Mouse (Mus musculus) gastrocnemius, postnatal 14 days (tissue): ENCODE results near the gene Gin1. TPM values are rescaled to one million over a fixed set of nuclear protein-coding genes. Genes with fewer than 3 reads are reported as not detected.

ENCODE experiments used
- DNase-seq: peaks from one replicate; pipeline ENCODE4 v3.0.0; 2021; ENCODE audit warnings: mixed read lengths
- intact Hi-C: fragments of 180-260 bp; cut with DNase I; formaldehyde crosslinking; loops from one replicate; pipeline ENCODE4 v1.15.1; 2025; ENCODE audit warnings: low total_unique reads
- total RNA-seq, 2 experiments: library from RNA; stranded (reverse); gene quantifications; 2 replicates each; pipeline ENCODE4 v1.2.3; 2021

Gin1 gene
- total RNA-seq, 2 experiments from 2014 or later, result 3.4 to 3.9 TPM

DNA sequence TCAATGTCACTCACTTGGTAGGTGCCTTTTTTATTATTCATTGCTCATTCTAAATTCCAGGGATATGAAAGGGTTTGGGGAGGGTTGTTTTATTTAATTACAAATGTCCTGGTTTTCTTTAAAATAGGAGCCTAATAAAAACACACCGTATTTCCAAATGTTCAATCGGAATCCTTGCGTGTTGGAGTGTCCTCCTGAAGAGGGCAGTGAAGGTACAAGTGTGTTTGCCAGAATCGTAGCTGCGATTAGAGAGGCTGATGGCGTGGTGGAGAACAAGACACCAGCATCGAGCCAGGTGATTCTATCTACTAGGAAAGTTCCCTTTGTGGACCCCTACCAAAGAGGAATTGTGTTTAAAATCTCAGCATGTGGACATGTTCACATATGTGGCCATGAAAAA is 15.0 kb downstream of the Gin1 start:
- no peak for DNase-seq
- intact Hi-C loops, result no loop called here

DNA sequence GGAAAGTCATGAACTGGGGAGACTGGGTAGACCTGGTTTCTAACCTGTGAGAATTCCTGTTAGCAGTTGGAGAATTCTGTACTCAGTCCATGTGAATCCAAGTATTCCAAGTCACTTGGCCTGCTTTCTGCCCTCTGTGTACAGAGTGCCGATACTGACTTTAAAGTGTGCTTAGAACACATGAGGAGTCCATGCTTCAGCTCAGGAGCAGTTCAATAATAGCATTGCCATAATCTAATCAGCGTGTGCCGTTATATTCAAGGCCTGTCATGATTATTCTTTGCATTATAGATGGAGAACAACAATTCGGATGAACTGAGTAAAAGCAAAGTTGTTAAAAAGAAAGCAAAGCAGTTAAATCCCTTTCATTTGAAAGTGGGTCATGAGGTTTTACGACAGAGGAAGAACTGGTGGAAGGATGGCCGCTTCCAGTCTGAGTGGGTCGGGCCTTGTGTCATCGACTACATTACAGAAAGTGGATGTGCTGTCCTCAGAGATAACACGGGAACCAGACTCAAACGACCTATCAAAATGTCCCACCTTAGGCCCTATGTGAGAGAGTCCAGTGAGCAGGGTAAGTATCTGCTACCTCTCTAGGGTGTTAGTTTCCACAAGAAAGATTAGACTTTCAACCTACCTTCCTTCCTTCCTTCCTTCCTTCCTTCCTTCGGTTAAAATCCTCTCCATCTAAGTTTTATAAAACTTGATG is 15.9 kb downstream of the Gin1 start:
- intact Hi-C loops, result no loop called here
- no peak for DNase-seq

DNA sequence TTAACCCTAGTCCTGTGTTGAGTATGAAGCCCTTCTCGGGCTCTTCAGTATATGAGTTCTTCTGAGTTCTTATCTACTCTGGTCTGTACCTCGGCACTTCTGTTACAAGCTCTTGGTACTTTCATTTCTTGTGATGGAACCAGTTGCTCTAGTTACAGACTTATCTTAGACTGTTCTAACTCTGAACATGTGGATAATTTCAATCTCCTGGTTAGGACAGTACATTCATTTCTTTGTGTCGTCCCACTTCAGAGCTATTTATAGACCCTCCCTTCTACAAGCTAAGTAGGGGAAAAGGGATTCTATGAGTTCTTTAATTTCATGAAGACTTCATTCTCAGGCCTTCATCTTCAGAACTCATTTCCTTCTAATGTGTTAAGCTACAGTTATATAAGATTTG is 17.7 kb downstream of the Gin1 start:
- intact Hi-C loops, result no loop called here
- no peak for DNase-seq

DNA sequence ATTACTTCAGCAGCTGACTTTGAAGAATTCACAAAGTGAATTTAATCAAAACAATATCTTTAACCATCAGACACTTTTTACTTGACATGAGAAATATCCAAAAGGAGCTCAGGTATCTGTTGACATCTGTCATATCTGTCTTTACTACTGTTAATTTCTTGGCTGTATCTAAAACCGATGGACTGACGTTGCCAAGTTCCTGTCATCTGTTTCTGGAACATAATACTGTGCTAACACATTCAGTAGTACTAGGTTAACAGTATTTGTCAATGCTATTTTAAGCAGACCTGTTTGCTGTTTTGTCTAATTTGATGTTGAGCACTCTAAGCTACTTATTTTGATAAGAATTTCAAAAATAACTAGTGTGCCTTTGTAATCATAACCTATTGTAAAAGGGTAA is 18.5 kb downstream of the Gin1 start:
- intact Hi-C loops, result no loop called here
- DNase-seq, result no peak

DNA sequence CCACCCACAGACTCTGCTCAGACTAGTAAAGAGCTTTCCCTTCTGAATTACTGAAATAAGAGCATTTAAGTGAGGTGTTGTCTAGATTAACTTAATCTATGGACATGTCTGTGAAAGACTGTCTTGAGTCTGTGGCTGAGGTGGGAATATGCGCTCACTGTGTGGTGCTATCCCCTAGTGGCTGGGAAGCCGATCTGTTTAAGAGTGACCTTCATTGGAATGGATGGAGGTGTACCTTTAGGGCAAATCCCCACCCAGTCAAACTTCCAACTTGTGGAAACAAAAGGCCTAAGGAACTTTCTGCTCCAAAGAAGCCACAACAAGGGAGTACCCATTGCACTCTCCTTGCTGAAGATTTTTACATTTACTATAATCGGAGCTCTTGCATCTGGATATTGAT is 24.1 kb downstream of the Gin1 start:
- no peak for DNase-seq
- intact Hi-C loops, result no loop called here

DNA sequence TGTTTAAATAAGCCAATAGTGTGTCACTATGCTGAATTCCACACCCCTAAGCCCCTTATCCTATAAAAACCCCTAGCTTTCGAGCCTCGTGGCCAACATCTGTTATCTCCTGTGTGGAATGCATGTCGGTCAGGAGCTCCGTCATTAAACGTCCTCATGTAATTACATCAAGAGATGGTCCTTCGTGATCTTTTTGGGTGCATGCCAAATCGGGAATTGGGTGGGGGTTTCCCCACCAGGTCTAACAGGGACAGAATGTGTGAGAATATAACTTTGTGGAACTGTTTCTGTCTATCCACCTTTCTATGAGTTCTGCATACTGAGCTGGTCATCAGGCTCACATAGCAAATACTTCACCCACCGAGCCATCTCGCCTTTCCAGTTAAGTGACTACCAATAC is 26.0 kb downstream of the Gin1 start:
- no peak for DNase-seq
- intact Hi-C loops, result no loop called here

DNA sequence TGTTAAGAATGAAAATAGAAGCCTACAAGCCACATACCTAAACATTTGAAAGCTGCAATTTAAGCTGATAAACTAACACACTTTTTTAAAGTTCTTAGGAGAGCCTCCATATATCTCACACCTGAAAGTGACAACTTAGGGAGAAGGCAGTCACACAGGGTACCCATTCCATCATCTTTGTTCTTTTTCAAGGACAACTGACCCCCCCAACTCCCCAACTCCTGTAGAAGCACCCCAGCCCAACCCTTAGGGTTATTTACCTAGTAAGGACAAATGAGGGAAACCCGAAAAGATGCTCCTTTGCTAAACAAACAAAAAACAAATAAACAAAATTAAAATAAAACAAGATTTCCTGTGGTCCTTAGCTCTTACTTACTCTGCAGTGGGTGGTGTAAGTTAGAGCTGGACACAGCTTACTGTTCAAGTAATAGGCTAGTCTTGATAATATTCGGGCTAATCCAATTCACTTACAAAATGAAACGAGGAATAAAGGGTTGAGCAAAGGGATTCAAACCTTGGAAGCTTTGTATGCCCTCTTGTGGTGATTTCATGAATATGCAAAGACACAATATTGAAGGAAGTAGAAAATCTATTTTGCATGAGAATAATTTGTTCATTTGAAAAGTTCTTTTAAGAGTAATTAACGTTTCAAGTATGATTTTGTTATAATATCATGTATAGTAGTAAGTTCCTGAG is 32.4 kb downstream of the Gin1 start:
- DNase-seq, result no peak
- intact Hi-C loops, result no loop called here

DNA sequence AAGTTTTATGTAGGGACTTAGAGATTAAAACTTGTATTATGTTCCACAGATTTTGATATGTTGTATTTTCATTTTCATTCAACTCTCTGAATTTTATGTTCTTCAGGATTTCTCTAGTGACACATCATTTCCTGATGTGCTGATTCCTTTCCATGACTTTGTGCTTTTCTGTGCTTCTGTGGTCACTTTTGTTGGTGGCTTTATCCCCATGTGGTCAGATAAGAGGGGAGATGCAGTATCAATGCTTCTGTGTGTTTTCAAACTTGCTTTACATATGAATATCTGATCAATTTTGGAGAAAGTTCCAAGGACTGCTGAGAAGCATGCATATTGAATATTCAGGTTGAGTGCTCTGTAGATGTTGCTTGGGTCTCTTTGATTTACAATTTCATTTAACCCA is 34.5 kb downstream of the Gin1 start:
- no peak for DNase-seq
- intact Hi-C loops, result no loop called here

DNA sequence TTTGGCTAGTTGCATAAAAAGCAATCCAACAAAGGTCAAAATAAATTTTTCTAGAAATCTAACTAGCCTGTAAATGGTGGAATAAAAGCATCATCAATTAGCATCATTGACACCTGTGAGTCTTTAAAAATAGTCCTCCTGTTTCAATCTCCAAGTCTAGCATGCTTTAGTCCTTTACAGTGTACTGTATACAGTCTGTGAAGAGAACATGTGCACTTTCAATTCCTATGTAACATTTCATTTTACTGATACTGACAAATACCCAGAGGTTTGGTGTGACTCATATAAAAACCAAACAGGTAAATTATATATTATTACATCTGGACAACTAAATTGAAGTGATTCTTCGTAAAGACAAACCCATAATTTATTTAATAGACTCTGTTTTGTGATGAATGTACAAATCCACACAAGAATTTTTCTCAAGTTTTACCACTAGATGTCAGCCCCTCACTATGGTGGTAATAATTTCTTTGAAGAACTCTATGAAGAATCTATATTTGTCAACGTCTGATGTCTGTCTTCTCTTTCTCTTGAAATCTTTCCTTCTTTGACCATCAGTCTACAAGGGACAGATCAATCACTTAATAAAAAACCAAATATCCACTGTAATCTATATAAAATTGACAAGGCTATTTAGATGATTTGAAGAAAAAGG is 39.4 kb downstream of the Gin1 start:
- intact Hi-C loops, result loop anchor here (5.0 kb wide), 1 partner anchor 368 kb away; no protein-coding TSS in a partner anchor
- DNase-seq, result no peak

DNA sequence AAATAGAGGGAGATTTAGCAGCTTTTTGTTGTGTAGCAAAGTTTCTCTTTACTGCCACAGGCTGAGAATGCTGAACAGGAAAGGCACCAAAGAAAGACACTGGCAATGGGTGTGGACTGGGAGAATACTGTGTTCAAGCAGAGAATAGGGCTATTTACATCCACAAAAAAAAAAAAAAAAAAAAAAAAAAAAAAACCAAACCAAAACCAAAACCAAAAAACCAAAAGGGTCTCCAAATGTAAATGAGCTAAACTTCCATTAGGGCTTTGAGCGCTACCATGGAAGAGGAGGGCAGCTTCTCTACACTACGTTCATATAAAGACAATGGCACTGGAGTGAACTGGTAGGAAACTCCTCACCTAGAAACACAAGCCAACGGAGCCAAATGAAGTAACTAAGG is 51.3 kb downstream of the Gin1 start:
- no peak for DNase-seq
- intact Hi-C loops, result no loop called here

DNA sequence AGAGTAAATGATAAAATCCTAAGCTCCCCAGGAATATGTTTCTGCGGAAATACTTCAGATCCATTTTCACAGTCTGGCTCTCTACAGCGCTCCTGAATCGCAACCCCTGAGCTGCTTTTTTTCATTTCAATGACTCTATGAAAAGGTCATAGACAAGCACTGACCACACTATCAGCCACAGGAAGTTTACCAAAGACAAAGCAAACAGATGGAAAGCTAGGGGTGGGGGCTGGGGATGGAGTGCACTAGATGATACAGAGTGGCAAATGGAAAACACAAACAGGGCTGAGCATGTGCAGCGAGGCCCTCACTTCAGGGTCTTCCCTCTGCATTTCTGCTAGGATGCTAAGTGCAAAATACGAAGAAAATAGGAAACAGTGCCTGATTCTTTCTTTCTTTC is 52.2 kb downstream of the Gin1 start:
- intact Hi-C loops, result no loop called here
- no peak for DNase-seq

DNA sequence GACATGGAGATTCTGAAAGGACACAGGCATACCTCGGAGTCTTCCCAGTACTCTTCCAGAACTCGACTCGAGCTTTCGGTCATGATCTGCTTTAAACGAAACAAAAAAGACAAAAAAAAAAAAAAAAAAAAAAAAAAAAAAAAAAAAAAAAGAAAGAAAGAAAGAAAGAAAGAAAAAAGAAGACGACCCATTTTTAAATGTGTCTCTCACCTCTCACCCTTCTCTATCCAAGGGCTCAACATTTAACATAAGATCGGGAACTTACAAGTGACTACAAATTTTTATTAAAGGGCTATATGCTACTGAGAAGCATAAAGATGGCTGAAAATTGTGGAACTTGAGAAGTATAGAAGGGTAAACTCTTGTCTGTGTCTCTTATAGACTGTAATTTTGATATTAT is 52.9 kb downstream of the Gin1 start:
- no peak for DNase-seq
- intact Hi-C loops, result no loop called here

DNA sequence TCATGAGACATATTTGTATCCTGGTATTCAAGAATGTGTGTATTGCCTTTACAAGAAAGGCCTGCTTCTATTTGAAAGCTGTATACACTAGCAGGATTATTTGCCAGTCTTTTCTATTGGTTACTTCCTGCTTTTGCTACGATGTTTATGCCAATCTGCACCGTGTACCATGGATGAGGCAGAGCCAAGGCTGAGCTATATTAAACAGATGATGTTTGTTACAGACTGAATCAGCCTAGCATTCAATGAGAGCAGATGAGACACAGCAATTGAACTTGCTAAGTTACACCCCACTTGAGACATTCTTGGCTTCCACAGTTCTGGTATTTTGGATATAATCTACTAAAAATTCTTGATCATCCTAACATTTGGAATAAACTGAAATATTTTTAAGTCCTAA is 57.6 kb downstream of the Gin1 start:
- no peak for DNase-seq
- intact Hi-C loops, result no loop called here

DNA sequence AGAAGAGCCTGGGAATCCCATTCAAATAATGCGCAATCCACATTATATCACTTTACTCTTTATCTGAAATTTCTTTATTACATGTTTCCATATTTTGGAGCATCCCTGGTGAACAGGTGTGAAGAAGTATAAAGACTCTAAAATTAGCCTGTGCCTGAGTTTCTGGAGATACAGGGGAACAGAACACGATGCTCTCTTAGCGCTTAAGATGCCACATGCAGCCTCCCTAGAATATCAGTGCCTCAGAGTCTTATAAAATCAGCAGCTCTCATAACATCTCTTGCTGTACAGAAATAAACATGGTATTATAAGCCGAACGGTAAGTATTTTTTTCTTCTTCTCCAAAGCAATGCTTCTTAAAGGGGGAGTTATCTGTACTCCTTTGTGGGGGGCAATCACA is 58.1 kb downstream of the Gin1 start:
- intact Hi-C loops, result no loop called here
- no peak for DNase-seq

DNA sequence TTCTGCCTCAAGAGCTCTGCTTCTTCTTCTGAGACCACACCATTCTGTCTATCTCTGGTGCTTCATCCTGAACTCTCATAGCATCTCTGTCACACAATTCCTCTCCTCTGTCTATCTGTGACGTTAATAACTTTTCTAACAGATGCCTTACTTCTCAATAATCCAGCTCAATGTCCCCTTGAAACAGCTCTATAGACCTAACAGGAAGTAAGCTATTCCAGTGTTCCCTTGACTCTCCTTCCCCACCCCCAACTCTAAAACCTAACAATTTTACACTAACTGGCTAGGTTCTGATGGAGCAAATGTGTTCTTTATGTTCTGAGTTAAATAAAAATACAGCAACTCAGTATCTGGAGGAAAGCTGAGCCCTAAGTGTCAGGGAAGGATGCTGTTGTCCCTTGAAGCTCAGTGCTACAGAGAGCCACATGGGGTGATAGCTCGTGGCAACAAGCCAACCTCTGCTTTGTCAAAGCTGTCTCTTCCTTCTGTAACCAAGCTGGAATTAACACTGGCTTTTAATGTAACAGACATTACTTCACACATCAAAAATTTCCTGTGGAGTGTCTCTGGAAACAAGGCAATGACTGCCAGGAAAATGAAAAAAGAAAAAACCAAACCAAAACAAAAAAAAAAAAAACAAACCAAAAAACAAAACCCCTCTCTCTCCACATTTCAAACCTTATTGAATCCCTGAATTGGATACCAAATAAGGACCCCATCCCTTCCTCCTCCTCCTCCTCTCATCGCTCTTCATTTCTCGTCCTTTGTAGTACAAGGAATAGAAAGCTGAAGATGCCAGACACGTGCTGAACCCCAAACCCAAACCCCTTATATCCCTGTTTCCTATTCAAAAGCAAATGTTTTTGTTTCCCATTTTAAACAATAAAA is 63.7 kb downstream of the Gin1 start:
- intact Hi-C loops, result no loop called here
- peak; percentile 35 for DNase-seq

DNA sequence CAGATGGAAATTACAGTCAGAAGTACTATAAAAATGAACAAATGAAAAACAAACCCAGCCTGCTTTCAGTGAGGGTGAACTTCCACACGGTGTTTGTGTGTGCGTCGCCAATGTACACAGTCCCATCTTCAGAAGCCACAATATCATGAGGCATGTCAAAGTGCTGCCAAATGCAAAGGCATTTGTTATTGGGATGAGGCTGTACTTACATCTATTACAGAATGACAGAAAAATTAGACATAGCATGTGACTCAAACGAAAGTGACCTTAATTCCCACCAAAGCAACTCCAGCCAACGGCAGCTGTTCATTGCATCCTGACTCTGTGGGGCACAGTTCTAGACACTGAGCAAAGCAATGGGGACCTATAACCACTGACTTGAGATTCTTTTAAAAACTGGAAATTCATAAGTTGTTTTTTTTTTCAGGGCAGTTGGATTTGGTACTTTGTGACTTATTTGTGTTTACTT is 64.4 kb downstream of the Gin1 start:
- no peak for DNase-seq
- intact Hi-C loops, result no loop called here
